Mouse (Mus musculus) layer of hippocampus, adult 2 months (tissue): ENCODE data around the gene Gm3233. TPM values are rescaled to one million over a fixed set of nuclear protein-coding genes. Genes with fewer than 3 reads are reported as not detected.
"Not testable (repeated sequence)": the region's sequence is repeated elsewhere in the genome, so short reads cannot be mapped to it uniquely, and the experiment has no call there.

Source experiments
- DNase-seq, 2 experiments: peaks; one replicate each; pipeline ENCODE4 v3.0.0; 2022; ENCODE audit warnings: low spot score in 2 of 2
- H3K27ac ChIP-seq: fragments of 200-600 bp; 2 replicates; pipeline ENCODE4 v1.8.1; 2022
- H3K4me3 ChIP-seq: fragments of 200-600 bp; 2 replicates; pipeline ENCODE4 v1.8.1; 2022; ENCODE audit warnings: mild to moderate bottlenecking
- CTCF ChIP-seq: fragments of 200-600 bp; conservative IDR thresholded peaks from 2 replicates; pipeline ENCODE4 v1.8.1; 2022; ENCODE audit warnings: antibody characterized with exemption, mild to moderate bottlenecking, moderate library complexity
- total RNA-seq, 2 experiments: library from RNA; stranded (reverse); gene quantifications; 2 replicates each; pipeline ENCODE4 v1.2.3; 2021

Gene Gm3233
- total RNA-seq, 2 experiments from 2014 or later = not detected

GRCm38 (mm10) chr10:77753448-77753847, 6.0 kb downstream of the Gm3233 start:
- H3K27ac ChIP-seq = no peak overlapping the region
- H3K4me3 ChIP-seq = no peak overlapping the region
- peak; percentile 44 for TF ChIP-seq CTCF
- no peak for DNase-seq

DNA sequence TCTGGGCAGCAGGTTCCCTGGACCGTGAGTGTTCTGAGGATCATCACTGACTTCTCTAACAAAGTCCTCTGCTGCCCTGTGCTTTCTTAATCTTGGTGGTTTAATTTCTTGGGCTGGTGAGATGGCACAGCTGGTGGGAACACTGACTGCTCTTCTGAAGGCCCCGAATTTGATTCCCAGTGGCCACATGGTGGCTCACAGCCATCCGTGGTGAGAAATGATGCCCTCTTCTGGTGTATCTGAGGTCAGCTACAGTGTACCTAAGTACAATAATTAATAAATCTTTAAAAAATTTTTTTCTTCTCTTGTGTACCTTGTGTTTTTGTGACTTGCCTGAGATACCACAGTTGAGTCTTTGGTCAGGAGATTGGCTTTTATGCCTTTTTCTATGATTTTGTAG, 7.2 kb downstream of the Gm3233 start:
- peak; percentile 10; the same call in 1 of the 2 replicates for TF ChIP-seq CTCF
- H3K27ac ChIP-seq, H3K4me3 ChIP-seq, DNase-seq: not testable (repeated sequence)

- not testable (repeated sequence) for DNase-seq, H3K27ac ChIP-seq, H3K4me3 ChIP-seq
Measured at GRCm38 (mm10) chr10:77751254-77751653, 8.2 kb downstream of the Gm3233 start, which contains the start of gene Gm9736. TSS of gene Gm9736 (minus strand) at chr10:77751354.

DNA sequence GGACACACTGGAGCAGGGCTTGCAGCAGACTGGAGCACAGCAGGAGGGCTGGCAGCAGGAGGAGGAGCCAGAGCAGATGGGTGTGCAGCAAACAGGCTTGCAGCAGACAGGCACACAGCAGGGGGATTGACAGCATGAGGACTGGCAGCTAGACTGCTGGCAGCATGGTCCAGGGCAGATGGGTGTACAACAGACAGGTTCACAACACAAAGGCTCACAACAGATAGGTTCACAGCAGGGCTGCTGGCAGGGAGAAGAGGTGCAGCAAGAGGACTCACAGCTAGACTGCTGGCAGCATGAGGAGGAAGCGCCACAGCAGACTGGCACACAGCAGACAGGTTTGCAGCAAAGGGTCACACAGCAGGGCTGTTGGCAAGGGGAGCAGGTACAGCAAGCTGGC, 8.8 kb downstream of the Gm3233 start:
- not testable (repeated sequence) for H3K27ac ChIP-seq, H3K4me3 ChIP-seq, DNase-seq

DNA sequence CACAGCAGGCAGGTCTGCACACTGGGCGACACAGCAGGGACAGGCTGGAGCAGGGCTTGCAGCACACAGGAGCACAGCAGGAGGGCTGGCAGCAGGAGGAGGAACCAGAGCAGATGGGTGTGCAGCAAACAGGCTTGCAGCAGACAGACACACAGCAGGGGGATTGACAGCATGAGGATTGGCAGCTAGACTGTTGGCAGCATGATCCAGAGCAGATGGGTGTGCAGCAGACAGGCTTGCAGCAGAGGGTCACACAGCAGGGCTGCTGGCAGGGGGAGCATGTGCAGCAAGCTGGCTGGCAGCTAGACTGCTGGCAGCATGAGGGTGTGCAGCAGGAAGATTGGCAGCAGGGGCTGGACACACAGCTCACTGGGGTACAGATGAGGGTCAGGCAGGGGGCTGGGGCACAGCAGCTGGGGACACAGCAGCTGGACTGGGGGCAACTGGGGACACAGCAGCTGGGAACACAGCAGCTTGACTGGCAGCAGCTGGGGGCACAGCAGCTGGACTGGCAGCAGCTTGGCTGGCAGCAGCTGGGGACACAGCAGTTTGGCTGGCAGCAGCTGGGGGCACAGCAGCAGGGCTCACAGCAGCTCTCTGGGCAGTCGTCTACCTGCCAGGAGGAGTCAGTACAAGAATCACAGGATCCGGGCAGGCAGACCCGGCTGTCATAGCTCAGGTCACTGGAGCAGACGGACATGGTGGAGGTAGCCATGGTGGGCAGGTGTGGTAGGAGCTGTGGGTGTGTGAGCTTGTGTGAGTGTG, 17.4 kb downstream of the Gm3233 start, which contains the start of gene Gm18596:
TSS of gene Gm18596 (minus strand) at position 715 of the 765 bp plus-strand sequence.
- H3K4me3 ChIP-seq, DNase-seq, H3K27ac ChIP-seq: not testable (repeated sequence)

DNA sequence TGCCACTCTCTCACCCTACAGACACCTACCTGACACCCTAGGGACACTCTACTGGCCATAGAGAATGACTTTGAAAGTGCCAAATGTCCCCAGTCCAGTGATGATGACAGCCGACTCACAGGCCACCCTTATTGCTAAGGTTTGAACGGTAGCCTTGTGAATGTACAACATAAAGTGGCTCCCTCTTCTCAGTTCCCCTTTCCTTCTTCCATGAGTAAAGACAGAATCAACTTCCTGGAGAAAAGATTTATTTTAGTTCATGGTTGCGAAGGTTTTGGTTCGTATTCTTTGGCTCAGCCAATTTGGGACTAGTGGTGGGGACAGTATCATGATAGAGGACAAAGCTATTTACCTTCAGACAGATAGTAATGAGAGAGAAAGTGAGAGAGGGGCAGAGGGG, 20.6 kb downstream of the Gm3233 start:
- Histone ChIP-seq H3K4me3 (no peak overlapping the region), H3K27ac (no peak overlapping the region)
- no peak for DNase-seq
- no peak for TF ChIP-seq CTCF

DNA sequence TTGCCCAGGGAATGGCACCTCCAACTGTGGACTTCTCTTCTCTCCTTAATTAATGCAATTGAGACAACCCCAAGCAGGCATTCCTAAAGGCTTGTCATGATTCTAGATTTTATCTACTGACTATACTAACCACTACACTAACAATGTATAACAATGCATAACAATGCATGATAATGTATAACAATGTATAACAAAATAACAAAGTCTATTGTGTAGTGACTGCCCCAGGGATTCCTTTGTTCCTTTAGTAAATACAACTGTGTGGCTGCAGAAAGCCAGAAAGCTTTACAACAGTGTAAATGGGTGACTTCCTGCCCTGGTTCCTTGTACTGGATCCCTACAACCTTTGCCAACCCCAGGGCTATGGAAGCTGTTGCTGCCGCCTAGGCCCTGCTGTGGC, 23.6 kb downstream of the Gm3233 start:
- H3K4me3 ChIP-seq = no peak overlapping the region
- no peak for DNase-seq
- H3K27ac ChIP-seq = no peak overlapping the region
- TF ChIP-seq CTCF = no peak

- H3K27ac ChIP-seq = no peak overlapping the region
- peak; percentile 60 for TF ChIP-seq CTCF
- no peak overlapping the region for H3K4me3 ChIP-seq
- DNase-seq = no peak
Measured at GRCm38 (mm10) chr10:77729241-77729640, 30.2 kb downstream of the Gm3233 start.

DNA sequence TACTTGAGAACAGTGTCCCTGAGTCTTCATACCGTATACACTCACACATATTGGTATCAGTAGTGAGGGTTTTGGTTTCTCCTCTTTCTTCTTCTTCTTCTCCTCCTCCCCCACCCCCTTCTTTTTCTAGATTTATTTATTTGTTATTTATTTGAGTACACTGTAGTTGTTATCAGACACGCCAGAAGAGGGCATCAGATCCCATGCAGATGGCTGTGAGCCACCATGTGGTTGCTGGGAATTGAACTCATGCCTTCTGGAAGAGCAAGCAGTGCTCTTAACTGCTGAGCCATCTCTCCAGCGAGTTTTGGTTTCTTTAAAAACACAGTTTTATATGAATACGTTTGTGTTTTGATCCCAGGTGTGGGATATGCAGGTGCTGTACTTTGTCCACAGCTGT, 31.2 kb downstream of the Gm3233 start:
- Histone ChIP-seq H3K4me3 (no peak overlapping the region), H3K27ac (no peak overlapping the region)
- no peak for DNase-seq
- TF ChIP-seq CTCF = peak; percentile 61

DNA sequence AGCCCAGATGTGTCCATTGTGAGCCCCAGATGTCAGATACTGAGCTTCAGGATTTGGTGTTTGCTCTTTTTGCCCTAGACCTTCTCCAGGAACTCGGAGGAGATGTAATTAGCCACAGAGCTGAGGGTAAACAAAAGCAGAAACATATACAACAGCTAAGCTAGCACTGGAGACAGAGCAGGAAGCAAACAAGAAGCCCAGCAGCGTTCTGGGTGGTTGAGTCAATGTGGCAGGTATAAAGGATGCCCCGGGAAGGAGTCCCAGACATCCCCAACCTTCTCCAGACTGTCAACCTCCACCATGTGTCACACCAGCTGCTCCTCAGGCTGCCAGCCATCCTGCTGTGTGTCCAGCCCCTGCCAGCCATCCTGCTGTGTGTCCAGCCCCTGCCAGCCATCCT, 33.3 kb downstream of the Gm3233 start, which contains the start of gene Gm10100:
TSS of gene Gm10100 (plus strand) at position 301 of the 400 bp plus-strand sequence.
- Histone ChIP-seq H3K27ac (no peak within 1 kb of the TSS), H3K4me3 (no peak within 1 kb of the TSS)
- TF ChIP-seq CTCF = no peak
- DNase-seq = no peak

- peak; percentile 47 for TF ChIP-seq CTCF
- no peak overlapping the region for H3K4me3 ChIP-seq
- no peak for DNase-seq
- H3K27ac ChIP-seq = no peak overlapping the region
Measured at GRCm38 (mm10) chr10:77724855-77725254, 34.6 kb downstream of the Gm3233 start.

GRCm38 (mm10) chr10:77720299-77720698, 39.2 kb downstream of the Gm3233 start, which contains the start of gene Krtap12-1:
TSS of gene Krtap12-1 (plus strand) at chr10:77720599.
- not testable (repeated sequence) for DNase-seq, H3K4me3 ChIP-seq, H3K27ac ChIP-seq

DNA sequence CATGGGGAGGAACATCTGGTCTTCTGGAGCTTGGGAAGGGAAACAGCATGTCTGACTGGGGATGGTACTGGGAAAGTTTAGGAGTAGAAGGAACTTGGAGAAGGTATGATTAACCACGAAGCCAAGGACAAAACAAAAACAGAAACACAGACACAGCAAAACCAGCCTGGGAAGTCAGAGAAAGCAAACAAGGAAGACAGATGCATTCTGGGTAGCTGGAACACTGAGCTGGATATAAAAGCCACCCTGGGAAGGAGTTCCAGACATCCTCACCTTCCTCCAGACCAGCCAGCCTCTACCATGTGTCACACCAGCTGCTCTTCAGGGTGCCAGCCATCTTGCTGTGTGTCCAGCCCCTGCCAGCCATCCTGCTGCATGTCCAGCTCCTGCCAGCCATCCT, 44.0 kb downstream of the Gm3233 start, which contains the start of gene Gm10142:
TSS of gene Gm10142 (plus strand) at position 301 of the 400 bp plus-strand sequence.
- no peak within 1 kb of the TSS for H3K27ac ChIP-seq
- no peak for DNase-seq
- TF ChIP-seq CTCF = no peak
- H3K4me3 ChIP-seq = no peak within 1 kb of the TSS

GRCm38 (mm10) chr10:77713734-77714133, 45.7 kb downstream of the Gm3233 start:
- TF ChIP-seq CTCF = no peak
- no peak overlapping the region for H3K4me3 ChIP-seq
- DNase-seq = no peak
- H3K27ac ChIP-seq = no peak overlapping the region

- not testable (repeated sequence) for DNase-seq, H3K27ac ChIP-seq, H3K4me3 ChIP-seq
Measured at GRCm38 (mm10) chr10:77711157-77711556, 48.3 kb downstream of the Gm3233 start, which contains the start of gene Gm10024. TSS of gene Gm10024 (plus strand) at chr10:77711457.
